Mouse (Mus musculus) thymus, postnatal 36 days (tissue): ENCODE data around the gene Rchy1.

Source experiments
- DNase-seq, 2 experiments: peaks; one replicate each; pipeline ENCODE4 v3.0.0; 2022; ENCODE audit warnings: mixed read lengths in 2 of 2

The Rchy1 gene

GRCm38 (mm10) chr5:91962639-91963440 is at the start of gene Rchy1:
Gene Rchy1, minus strand, starts transcription at chr5:91963068.
- DNase-seq = peak; percentile 91 to 94

- DNase-seq = no peak
These were observed 48.9 kb upstream of the Rchy1 start for GRCm38 (mm10) chr5:92011756-92012155.

GRCm38 (mm10) chr5:92009827-92010226 is 47.0 kb upstream of the Rchy1 start:
- no peak for DNase-seq

- peak in 1 of 2 experiments; percentile 5 for DNase-seq
These were observed 40.1 kb upstream of the Rchy1 start for GRCm38 (mm10) chr5:92003011-92003410.

GRCm38 (mm10) chr5:92000770-92001169 is 37.9 kb upstream of the Rchy1 start:
- peak; percentile 42 to 62 for DNase-seq

- no peak for DNase-seq
These were observed 31.7 kb upstream of the Rchy1 start for GRCm38 (mm10) chr5:91994546-91994945.

- DNase-seq = no peak
These were observed 30.2 kb upstream of the Rchy1 start for GRCm38 (mm10) chr5:91993061-91993460.

GRCm38 (mm10) chr5:91991191-91991937 is 28.5 kb upstream of the Rchy1 start:
- DNase-seq = no peak

- DNase-seq = no peak
These were observed 26.4 kb upstream of the Rchy1 start for GRCm38 (mm10) chr5:91989261-91989660.

- DNase-seq = no peak
These were observed 24.9 kb upstream of the Rchy1 start for GRCm38 (mm10) chr5:91987799-91988198.

GRCm38 (mm10) chr5:91987236-91987635 is 24.4 kb upstream of the Rchy1 start, which contains the start of gene Odaph:
Gene Odaph, plus strand, starts transcription at chr5:91987475.
- DNase-seq = no peak

- DNase-seq = no peak
These were observed 22.9 kb upstream of the Rchy1 start for GRCm38 (mm10) chr5:91985721-91986120.

GRCm38 (mm10) chr5:91983490-91983889 is 20.6 kb upstream of the Rchy1 start:
- DNase-seq = no peak

- no peak for DNase-seq
These were observed 18.4 kb upstream of the Rchy1 start for GRCm38 (mm10) chr5:91981176-91981840.

GRCm38 (mm10) chr5:91977397-91977770 is 14.5 kb upstream of the Rchy1 start:
- no peak for DNase-seq

- DNase-seq = no peak
These were observed 13.9 kb upstream of the Rchy1 start for GRCm38 (mm10) chr5:91976566-91977396.

- no peak for DNase-seq
These were observed 12.9 kb upstream of the Rchy1 start for GRCm38 (mm10) chr5:91975758-91976157.

GRCm38 (mm10) chr5:91974002-91974401 is 11.1 kb upstream of the Rchy1 start:
- DNase-seq = no peak

GRCm38 (mm10) chr5:91972046-91972445 is 9.2 kb upstream of the Rchy1 start:
- no peak for DNase-seq

GRCm38 (mm10) chr5:91962259-91962638 is 619 bp downstream of the Rchy1 start:
- DNase-seq = no peak

GRCm38 (mm10) chr5:91961370-91961769 is 1.5 kb downstream of the Rchy1 start:
- no peak for DNase-seq

GRCm38 (mm10) chr5:91960606-91961254 is 2.1 kb downstream of the Rchy1 start:
- DNase-seq = no peak
